Mouse (Mus musculus) kidney, adult 2 months (tissue): ENCODE data around the gene Fras1.

ENCODE experiments used
- CTCF ChIP-seq: fragments of 200-500 bp; conservative IDR thresholded peaks from 2 replicates; pipeline ENCODE4 v1.5.1; 2011; ENCODE audit warnings: low read depth, mild to moderate bottlenecking, control low read depth, low read length, moderate library complexity, mixed read lengths; ENCODE audit not compliant: insufficient read depth, insufficient read length
- POLR2A ChIP-seq: fragments of 200-500 bp; IDR thresholded peaks from one replicate; pipeline ENCODE4 v1.6.1; 2011; ENCODE audit warnings: low read depth, low read length, control low read depth

DNA sequence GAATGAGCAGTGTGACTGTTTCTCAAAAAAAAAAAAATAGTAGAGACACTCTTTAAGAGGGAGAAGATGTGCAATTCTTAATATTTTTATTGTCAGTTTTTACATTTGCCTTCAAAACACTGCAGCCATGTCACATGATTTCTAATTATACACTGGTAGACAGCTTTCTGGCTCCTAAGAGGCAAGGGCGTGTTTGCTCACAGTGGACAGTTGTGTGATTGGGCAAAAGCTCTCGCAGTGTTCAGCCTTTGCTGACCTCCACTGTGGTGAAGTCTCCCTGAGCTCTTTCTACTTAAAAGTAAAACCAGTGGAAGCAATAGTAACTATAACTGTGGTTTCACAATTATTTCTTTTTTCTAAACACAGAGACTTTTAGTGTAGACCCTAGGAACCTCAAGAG is 315.1 kb downstream of the Fras1 start:
- TF ChIP-seq CTCF (no peak), POLR2A (no peak)
